Mouse (Mus musculus): ENCODE data around the gene Susd3.

The Susd3 gene

DNA sequence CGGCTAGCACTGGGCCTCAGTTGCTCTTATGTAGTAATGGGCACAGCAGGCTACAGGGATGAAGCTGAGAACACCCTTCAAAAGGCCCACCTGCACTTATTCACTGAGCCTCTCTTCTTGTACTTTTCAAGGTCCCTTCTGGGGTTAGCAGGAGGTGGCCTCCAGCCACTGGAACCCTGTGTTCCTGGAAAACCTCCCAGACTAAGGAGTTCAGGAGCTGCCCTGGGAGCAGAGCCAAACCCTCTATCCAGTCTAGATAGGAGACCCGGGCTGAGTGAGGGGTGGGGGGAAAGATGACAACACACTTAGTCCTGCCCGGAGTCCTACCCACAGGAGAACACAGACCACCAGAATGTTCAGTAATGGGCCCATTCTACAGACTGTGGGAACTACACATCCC lies 2.5 kb downstream of the Susd3 start:
- DNase-seq (ENCODE audit: low spot score): no peak

DNA sequence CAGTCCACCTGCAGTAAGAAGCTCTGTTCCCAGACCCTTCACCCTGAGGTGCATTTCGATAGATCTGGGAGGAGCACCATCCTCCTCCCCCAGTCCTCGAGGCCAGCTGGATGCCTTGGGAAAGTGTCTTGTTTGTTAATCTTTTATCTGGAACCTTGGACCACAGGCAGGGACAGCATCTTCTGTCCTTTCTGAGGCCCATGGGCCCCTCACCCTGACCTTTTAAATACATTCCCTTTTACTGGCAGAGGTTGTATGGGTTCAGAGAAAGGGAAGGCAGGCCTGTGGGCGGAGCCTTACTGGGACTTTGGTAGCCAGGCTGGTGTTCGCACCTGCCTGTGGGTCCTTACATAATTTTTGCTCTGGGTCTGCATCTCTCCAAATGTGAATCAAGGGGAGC lies 3.3 kb downstream of the Susd3 start:
- DNase-seq (ENCODE audit: low spot score): no peak

- no peak for DNase-seq (ENCODE audit: low spot score)
Measured at GRCm38 (mm10) chr13:49243492-49243891, 5.0 kb downstream of the Susd3 start.

- no peak for DNase-seq (ENCODE audit: low spot score)
Measured at GRCm38 (mm10) chr13:49242321-49243065, 6.0 kb downstream of the Susd3 start.

- no peak for DNase-seq (ENCODE audit: low spot score)
Measured at GRCm38 (mm10) chr13:49238737-49239136, 9.8 kb downstream of the Susd3 start.

DNA sequence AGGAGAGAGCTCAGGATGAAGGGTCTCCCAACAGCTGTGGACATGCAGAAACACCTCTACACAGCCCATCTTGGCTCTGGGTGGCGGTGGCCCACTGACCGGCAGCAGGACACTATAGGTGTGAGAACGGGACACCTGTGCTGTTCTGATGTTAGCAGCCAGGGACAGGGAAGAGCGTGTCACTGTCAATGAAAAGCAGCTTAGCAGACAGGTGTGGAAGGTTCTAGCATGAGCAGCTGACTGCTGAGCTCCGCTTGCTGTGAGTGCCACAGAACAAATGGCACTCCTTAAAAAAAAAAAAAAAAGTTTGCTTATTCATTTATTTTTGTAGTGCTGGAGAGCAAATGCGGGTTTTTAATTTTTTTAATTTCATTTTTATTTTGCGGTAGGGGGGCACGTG lies 10.9 kb downstream of the Susd3 start:
- DNase-seq (ENCODE audit: low spot score): no peak

- no peak for DNase-seq (ENCODE audit: low spot score)
Measured at GRCm38 (mm10) chr13:49234711-49235110, 13.8 kb downstream of the Susd3 start.

DNA sequence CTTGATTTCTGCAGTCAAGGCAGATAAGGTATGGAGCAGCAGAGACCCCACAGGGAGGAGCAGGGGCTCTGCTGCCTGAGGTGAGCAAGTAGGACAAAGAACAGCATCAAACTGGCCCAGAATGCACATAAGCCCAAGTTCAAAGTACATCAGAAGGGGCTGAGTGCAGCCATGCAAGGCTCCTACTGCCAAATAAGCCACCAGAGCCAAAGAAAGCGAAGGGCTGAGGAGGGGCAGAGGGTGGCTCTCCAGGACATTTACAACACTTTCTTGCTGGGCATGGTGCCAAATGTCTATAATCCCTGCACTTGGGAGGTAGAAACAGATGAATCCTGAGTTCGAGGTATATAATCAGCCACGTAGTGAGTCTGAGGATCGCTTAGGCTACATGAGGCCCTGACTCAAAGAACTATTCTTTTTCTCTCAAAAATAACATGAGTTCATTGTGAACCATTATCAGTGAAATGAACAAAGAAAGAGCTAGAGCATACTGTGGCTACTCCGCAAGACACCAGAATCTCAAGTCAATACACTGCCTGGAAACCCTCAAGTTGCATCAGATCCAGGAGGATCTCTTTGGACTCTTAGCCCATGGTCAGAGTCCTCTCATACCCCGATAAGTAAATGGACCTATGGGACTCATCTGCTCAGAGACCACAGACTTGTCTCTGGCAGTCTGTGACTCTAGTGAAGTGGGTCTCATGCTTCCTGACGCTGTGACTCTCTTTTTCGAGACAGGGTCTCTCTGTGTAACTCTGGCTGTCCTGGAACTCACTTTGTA lies 14.5 kb downstream of the Susd3 start:
- DNase-seq (ENCODE audit: low spot score): no peak

GRCm38 (mm10) chr13:49225633-49226032 lies 22.9 kb downstream of the Susd3 start:
- DNase-seq (ENCODE audit: low spot score): no peak

DNA sequence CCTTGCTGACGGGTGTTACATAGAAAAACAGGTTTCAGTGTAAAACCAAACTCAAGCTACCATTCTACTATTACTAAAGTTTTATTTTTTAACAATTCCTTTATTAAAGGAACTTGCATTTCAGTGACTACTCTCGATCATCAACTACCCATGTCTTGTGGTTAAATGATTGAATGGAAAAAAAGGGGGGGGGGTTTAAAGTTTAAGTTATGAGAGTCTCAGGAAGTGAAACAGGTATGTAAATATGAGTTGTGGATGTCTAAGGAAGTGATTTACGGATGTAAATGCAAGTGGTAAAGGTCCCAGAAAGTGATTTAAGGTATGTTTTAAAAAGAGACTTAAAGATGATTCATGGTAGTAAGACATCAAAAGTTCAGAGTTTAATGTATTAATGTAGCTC lies 23.3 kb downstream of the Susd3 start:
- DNase-seq (ENCODE audit: low spot score): no peak

DNA sequence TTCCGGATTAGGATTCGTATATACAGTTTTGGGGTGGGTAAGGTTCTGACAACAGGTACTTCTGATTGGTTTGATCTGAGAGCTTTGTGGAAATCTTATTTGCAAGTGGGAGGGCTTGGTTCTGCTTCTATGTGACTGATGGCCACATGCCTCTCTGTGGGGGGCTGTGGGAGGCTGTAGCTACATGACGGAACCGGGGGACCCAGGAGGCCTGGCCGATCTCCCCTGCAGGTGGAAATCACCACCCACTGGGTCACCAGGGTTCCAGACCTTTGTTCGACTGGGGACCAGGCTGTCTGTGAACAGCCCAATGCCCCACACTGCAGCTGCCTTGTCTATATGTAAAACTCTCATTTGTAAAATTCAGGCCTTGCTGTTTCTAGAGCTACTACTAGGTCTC lies 23.8 kb downstream of the Susd3 start:
- DNase-seq (ENCODE audit: low spot score): no peak

DNA sequence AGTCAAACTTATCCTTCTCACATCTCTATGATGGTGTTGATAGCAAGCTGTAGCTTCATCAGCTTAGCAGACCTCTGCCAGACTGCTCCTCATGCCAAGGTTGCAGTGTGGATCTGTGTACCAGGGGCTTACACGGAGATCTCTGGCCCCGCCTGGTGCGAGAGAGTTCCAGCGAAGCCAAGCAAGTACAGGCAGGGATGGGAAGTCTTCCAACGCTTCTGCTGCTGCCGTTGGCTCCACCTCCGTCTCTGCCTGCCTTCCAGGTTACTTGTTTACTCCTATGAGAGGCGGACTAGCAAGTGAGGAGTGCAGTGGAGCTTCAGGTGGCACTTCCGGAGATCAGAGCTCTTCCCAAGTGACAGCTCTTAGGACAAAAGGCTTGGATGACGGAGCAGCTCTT lies 24.2 kb downstream of the Susd3 start:
- DNase-seq (ENCODE audit: low spot score): no peak

- DNase-seq (ENCODE audit: low spot score): no peak
Measured at GRCm38 (mm10) chr13:49220912-49221311, 27.6 kb downstream of the Susd3 start.

DNA sequence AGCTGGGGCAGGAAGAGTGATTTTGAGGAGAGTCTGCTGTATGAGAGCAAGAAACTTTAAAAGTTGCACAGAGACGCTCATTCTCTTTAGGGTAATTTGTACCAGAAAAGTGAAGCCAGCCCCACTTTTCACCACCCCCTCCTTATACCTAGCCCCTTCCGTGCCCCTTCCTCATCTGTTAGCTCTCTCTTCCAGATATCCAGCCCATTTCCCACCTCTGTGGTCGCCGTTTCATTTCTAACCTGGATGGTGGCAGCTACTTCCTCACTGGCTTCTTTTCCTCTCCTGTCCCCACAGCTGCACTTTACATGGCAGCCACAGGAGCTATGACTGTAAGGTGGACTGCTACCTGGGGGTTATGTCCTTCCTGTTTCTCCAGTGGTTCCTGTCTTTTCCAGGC lies 29.1 kb downstream of the Susd3 start:
- DNase-seq (ENCODE audit: low spot score): no peak

- peak; percentile 41 for DNase-seq (ENCODE audit: low spot score)
Measured at GRCm38 (mm10) chr13:49218651-49219050, 29.9 kb downstream of the Susd3 start.

- peak; percentile 18 for DNase-seq (ENCODE audit: low spot score)
Measured at GRCm38 (mm10) chr13:49216808-49217561, 31.5 kb downstream of the Susd3 start.

DNA sequence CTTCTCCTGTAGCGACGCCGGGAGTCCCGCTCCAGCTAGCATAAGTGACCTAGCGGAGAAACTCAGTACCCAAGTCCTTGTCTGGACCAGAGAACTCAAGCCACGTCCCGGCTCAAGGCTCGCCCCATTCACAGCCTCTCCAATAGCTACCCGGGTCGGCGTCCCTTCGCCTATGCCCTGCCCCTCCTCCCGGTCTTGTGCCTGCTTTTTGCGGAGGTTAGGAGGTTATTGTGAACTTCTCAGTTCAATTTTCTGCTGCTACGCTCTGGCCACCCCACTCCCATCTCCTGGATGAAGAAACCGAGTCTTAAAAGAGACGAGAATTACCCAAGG lies 32.3 kb downstream of the Susd3 start:
- no peak for DNase-seq (ENCODE audit: low spot score)

- peak; percentile 98 for DNase-seq (ENCODE audit: low spot score)
Measured at GRCm38 (mm10) chr13:49215504-49216219, 32.8 kb downstream of the Susd3 start, which contains the start of gene Card19. Card19 (minus strand) TSS chr13:49216037.

- DNase-seq (ENCODE audit: low spot score): no peak
Measured at GRCm38 (mm10) chr13:49215128-49215503, 33.4 kb downstream of the Susd3 start.

- no peak for DNase-seq (ENCODE audit: low spot score)
Measured at GRCm38 (mm10) chr13:49214454-49214853, 34.1 kb downstream of the Susd3 start.

- DNase-seq (ENCODE audit: low spot score): no peak
Measured at GRCm38 (mm10) chr13:49213531-49213932, 35.0 kb downstream of the Susd3 start.
